Mouse (Mus musculus) stomach, embryonic 15.5 days (tissue): ENCODE measurements around the gene Fcho2. TPM values are rescaled to one million over a fixed set of nuclear protein-coding genes. Genes with fewer than 3 reads are reported as not detected.

Experiments used
- ATAC-seq: fragments of 200-750 bp; cut with Nextera tagmentation; 2 replicates; pipeline ENCODE4 v1.8.0; 2017; ENCODE audit warnings: low read depth, moderate number of reproducible peaks, moderate TSS enrichment; ENCODE audit not compliant: insufficient read depth, low FRiP score
- H3K27ac ChIP-seq: fragments of 300-500 bp; sonication (generic); 2 replicates; pipeline ENCODE4 v1.5.1; 2015; ENCODE audit warnings: mild to moderate bottlenecking, inconsistent platforms
- H3K27me3 ChIP-seq: fragments of 300-500 bp; sonication (generic); replicated peaks from 2 replicates; pipeline ENCODE4 v1.6.1; 2015; ENCODE audit warnings: inconsistent platforms
- H3K36me3 ChIP-seq: fragments of 300-500 bp; sonication (generic); 2 replicates; pipeline ENCODE4 v1.6.1; 2015; ENCODE audit warnings: inconsistent platforms
- H3K4me1 ChIP-seq: fragments of 300-500 bp; sonication (generic); 2 replicates; pipeline ENCODE4 v1.6.1; 2015; ENCODE audit warnings: inconsistent platforms
- H3K4me2 ChIP-seq: fragments of 300-500 bp; sonication (generic); 2 replicates; pipeline ENCODE4 v1.6.1; 2015; ENCODE audit warnings: mild to moderate bottlenecking, inconsistent platforms
- H3K4me3 ChIP-seq: fragments of 300-500 bp; sonication (generic); replicated peaks from 2 replicates; pipeline ENCODE4 v1.5.1; 2015; ENCODE audit warnings: inconsistent platforms
- H3K9ac ChIP-seq: fragments of 300-500 bp; sonication (generic); 2 replicates; pipeline ENCODE4 v1.6.1; 2015; ENCODE audit warnings: inconsistent platforms
- H3K9me3 ChIP-seq: fragments of 300-500 bp; sonication (generic); 2 replicates; pipeline ENCODE4 v1.6.1; 2016; ENCODE audit warnings: inconsistent platforms
- WGBS: fragments of 180-500 bp; shearing (Covaris S2); methylation state at CpG from one replicate; pipeline ENCODE4 v1.1.7; 2015; 5-methylcytosine and 5-hydroxymethylcytosine counted together
- polyA plus RNA-seq: library from polyadenylated mRNA; unstranded; fragments of >200 nt; fragmentation: Nextera tagmentation; extraction: Ambion mirVana; gene quantifications from 2 replicates; pipeline ENCODE4 v1.2.1, GENCODE M21; 2015

Fcho2 gene
- polyA plus RNA-seq, 1 experiment from 2014 or later = 47.8 TPM

GRCm38 (mm10) chr13:98703786-98704185 is 111.5 kb downstream of the Fcho2 start:
- no peak for ATAC-seq
- Histone ChIP-seq H3K4me1 (peaks cover 9% of the 10 kb centered on the region; the same call in 1 of the 2 replicates), H3K4me3 (no peak overlapping the region), H3K9ac (no peak overlapping the region), H3K27ac (no peak overlapping the region), H3K36me3 (no peaks in the 10 kb centered on the region), H3K27me3 (no peaks in the 10 kb centered on the region), H3K9me3 (no peaks in the 10 kb centered on the region), H3K4me2 (no peak overlapping the region)
- 77% methylated on average over 8 of the region's 8 CpGs for WGBS

- H3K27ac ChIP-seq = no peak overlapping the region
- H3K4me3 ChIP-seq = no peak overlapping the region
- no peaks in the 10 kb centered on the region for H3K9me3 ChIP-seq
- H3K4me1 ChIP-seq = peaks cover 9% of the 10 kb centered on the region; the same call in 1 of the 2 replicates
- ATAC-seq = no peak
- 81% methylated on average over 8 of the region's 8 CpGs for WGBS
- no peak overlapping the region for H3K9ac ChIP-seq
- H3K27me3 ChIP-seq = no peaks in the 10 kb centered on the region
- H3K36me3 ChIP-seq = no peaks in the 10 kb centered on the region
- no peak overlapping the region for H3K4me2 ChIP-seq
Observed at GRCm38 (mm10) chr13:98702361-98702760, 112.9 kb downstream of the Fcho2 start.

- H3K4me1 ChIP-seq = peaks cover 9% of the 10 kb centered on the region; the same call in 1 of the 2 replicates
Observed at GRCm38 (mm10) chr13:98701309-98701675, 114.0 kb downstream of the Fcho2 start.

GRCm38 (mm10) chr13:98700661-98701308 is 114.5 kb downstream of the Fcho2 start:
- Histone ChIP-seq H3K9me3 (no peaks in the 10 kb centered on the region), H3K36me3 (no peaks in the 10 kb centered on the region), H3K9ac (no peak overlapping the region), H3K4me2 (peak overlapping the region; percentile 21), H3K27ac (peak overlapping the region; percentile 77), H3K4me1 (peaks cover 9% of the 10 kb centered on the region; the same call in 1 of the 2 replicates), H3K4me3 (no peak overlapping the region), H3K27me3 (no peaks in the 10 kb centered on the region; the same call in 1 of the 2 replicates)
- 36% methylated on average over 10 of the region's 10 CpGs for WGBS
- peak; percentile 23; the same call in 1 of the 2 replicates for ATAC-seq

More at GRCm38 (mm10) chr13:98701309-98701675, 114.0 kb downstream of the Fcho2 start:
- no peaks in the 10 kb centered on the region for H3K9me3 ChIP-seq
- H3K4me2 ChIP-seq = peak overlapping the region; percentile 21; the same call in 1 of the 2 replicates
- peak overlapping the region; percentile 77 for H3K27ac ChIP-seq
- H3K4me3 ChIP-seq = no peak overlapping the region
- 63% methylated on average over 5 of the region's 5 CpGs for WGBS
- no peak overlapping the region for H3K9ac ChIP-seq
- H3K27me3 ChIP-seq = no peaks in the 10 kb centered on the region; the same call in 1 of the 2 replicates
- ATAC-seq = no peak
- no peaks in the 10 kb centered on the region for H3K36me3 ChIP-seq

- Histone ChIP-seq H3K27me3 (no peaks in the 10 kb centered on the region; the same call in 1 of the 2 replicates), H3K9ac (no peak overlapping the region), H3K4me2 (no peak overlapping the region), H3K4me1 (peaks cover 10% of the 10 kb centered on the region; the same call in 1 of the 2 replicates), H3K9me3 (no peaks in the 10 kb centered on the region), H3K4me3 (no peak overlapping the region), H3K27ac (peak overlapping the region; percentile 46), H3K36me3 (no peaks in the 10 kb centered on the region)
- ATAC-seq = no peak
- 51% methylated on average over 5 of the region's 5 CpGs for WGBS
Observed at GRCm38 (mm10) chr13:98699982-98700540, 115.2 kb downstream of the Fcho2 start.

- ATAC-seq = peak; percentile 55
- peaks cover 15% of the 10 kb centered on the region; the same call in 1 of the 2 replicates for H3K4me1 ChIP-seq
Observed at GRCm38 (mm10) chr13:98699051-98699744, 116.1 kb downstream of the Fcho2 start.

GRCm38 (mm10) chr13:98696716-98697115 is 118.5 kb downstream of the Fcho2 start:
- ATAC-seq = no peak
- Histone ChIP-seq H3K9me3 (no peaks in the 10 kb centered on the region), H3K27ac (no peak overlapping the region), H3K36me3 (no peaks in the 10 kb centered on the region), H3K4me1 (peaks cover 15% of the 10 kb centered on the region; the same call in 1 of the 2 replicates), H3K4me2 (no peak overlapping the region), H3K4me3 (no peak overlapping the region), H3K9ac (no peak overlapping the region), H3K27me3 (peaks cover 6% of the 10 kb centered on the region)
- 89% methylated on average over 3 of the region's 3 CpGs for WGBS

More at GRCm38 (mm10) chr13:98699051-98699744, 116.1 kb downstream of the Fcho2 start:
- Histone ChIP-seq H3K9me3 (no peaks in the 10 kb centered on the region), H3K27ac (peak overlapping the region; percentile 46), H3K4me3 (no peak overlapping the region), H3K9ac (no peak overlapping the region), H3K36me3 (no peaks in the 10 kb centered on the region), H3K4me2 (no peak overlapping the region), H3K27me3 (peaks cover 1% of the 10 kb centered on the region)
- 33% methylated on average over 14 of the region's 14 CpGs for WGBS

- H3K36me3 ChIP-seq = no peaks in the 10 kb centered on the region
- H3K27me3 ChIP-seq = peaks cover 6% of the 10 kb centered on the region
- H3K4me3 ChIP-seq = peak overlapping the region; percentile 39
- peak overlapping the region; percentile 72 for H3K4me2 ChIP-seq
- no peaks in the 10 kb centered on the region for H3K9me3 ChIP-seq
- H3K27ac ChIP-seq = peak overlapping the region; percentile 42; the same call in 1 of the 2 replicates
- 27% methylated on average over 2 of the region's 2 CpGs for WGBS
- peaks cover 14% of the 10 kb centered on the region; the same call in 1 of the 2 replicates for H3K4me1 ChIP-seq
- ATAC-seq = no peak
- H3K9ac ChIP-seq = no peak overlapping the region
Observed at GRCm38 (mm10) chr13:98695546-98695945, 119.7 kb downstream of the Fcho2 start.

- Histone ChIP-seq H3K4me1 (peaks cover 11% of the 10 kb centered on the region), H3K27ac (peak within 1 kb of the TSS; percentile 42; the same call in 1 of the 2 replicates), H3K4me2 (peak within 1 kb of the TSS; percentile 72), H3K27me3 (peaks cover 6% of the 10 kb centered on the region), H3K4me3 (peak within 1 kb of the TSS; percentile 39), H3K9ac (no peak within 1 kb of the TSS), H3K9me3 (no peaks in the 10 kb centered on the region), H3K36me3 (no peaks in the 10 kb centered on the region)
- WGBS = 5% methylated on average over 42 of the region's 44 CpGs
- ATAC-seq = peak; percentile 70
Observed at GRCm38 (mm10) chr13:98694773-98695314, 120.4 kb downstream of the Fcho2 start, which contains the start of gene Tmem171. TSS of gene Tmem171 (minus strand) at chr13:98694834.

GRCm38 (mm10) chr13:98693316-98693715 is 121.9 kb downstream of the Fcho2 start:
- peak overlapping the region; percentile 27 for H3K4me2 ChIP-seq
- no peak overlapping the region for H3K9ac ChIP-seq
- peaks cover 13% of the 10 kb centered on the region for H3K4me1 ChIP-seq
- ATAC-seq = no peak
- 0 out of 2 replicates have a peak overlapping the region, but pooled peaks have one; percentile 35 for H3K27ac ChIP-seq
- H3K36me3 ChIP-seq = no peaks in the 10 kb centered on the region
- H3K27me3 ChIP-seq = peaks cover 6% of the 10 kb centered on the region
- no peak overlapping the region for H3K4me3 ChIP-seq
- H3K9me3 ChIP-seq = no peaks in the 10 kb centered on the region
- WGBS = 77% methylated on average over 11 of the region's 11 CpGs

- 87% methylated on average over 13 of the region's 13 CpGs for WGBS
- Histone ChIP-seq H3K4me1 (peaks cover 13% of the 10 kb centered on the region), H3K4me2 (no peak overlapping the region), H3K9ac (no peak overlapping the region), H3K9me3 (no peaks in the 10 kb centered on the region), H3K4me3 (no peak overlapping the region), H3K27ac (no peak overlapping the region), H3K27me3 (peaks cover 6% of the 10 kb centered on the region), H3K36me3 (no peaks in the 10 kb centered on the region)
- ATAC-seq = no peak
Observed at GRCm38 (mm10) chr13:98691956-98692515, 123.2 kb downstream of the Fcho2 start.
